Mouse (Mus musculus) telencephalon, adult 2 months (tissue): ENCODE measurements around the gene Vcpkmt.

ENCODE experiments used
- DNase-seq: peaks from one replicate; pipeline ENCODE4 v3.0.0-alpha.2; 2011; ENCODE audit warnings: low read depth, low spot score

Gene Vcpkmt

GRCm38 (mm10) chr12:69538362-69538950 lies 44.4 kb downstream of the Vcpkmt start:
- no peak for DNase-seq

GRCm38 (mm10) chr12:69537675-69538361 lies 45.0 kb downstream of the Vcpkmt start:
- DNase-seq, result peak; percentile 33

- no peak for DNase-seq
Observed at GRCm38 (mm10) chr12:69537243-69537674, 45.6 kb downstream of the Vcpkmt start.

GRCm38 (mm10) chr12:69536616-69537242 lies 46.1 kb downstream of the Vcpkmt start:
- DNase-seq, result no peak

GRCm38 (mm10) chr12:69533237-69533636 lies 49.6 kb downstream of the Vcpkmt start:
- no peak for DNase-seq

- DNase-seq, result no peak
Observed at GRCm38 (mm10) chr12:69532530-69532929, 50.3 kb downstream of the Vcpkmt start.

- no peak for DNase-seq
Observed at GRCm38 (mm10) chr12:69532091-69532490, 50.7 kb downstream of the Vcpkmt start.

GRCm38 (mm10) chr12:69529694-69530403 lies 53.0 kb downstream of the Vcpkmt start:
- DNase-seq, result no peak

- no peak for DNase-seq
Observed at GRCm38 (mm10) chr12:69528275-69529032, 54.4 kb downstream of the Vcpkmt start.
